Mouse (Mus musculus) kidney, adult 11 months (tissue): ENCODE measurements around the gene Urm1.
"Not testable (repeated sequence)": the region's sequence is repeated elsewhere in the genome, so short reads cannot be mapped to it uniquely, and the experiment has no call there.

Experiments
- DNase-seq: peaks from one replicate; pipeline ENCODE4 v3.0.0; 2022

Gene Urm1

GRCm38 (mm10) chr2:29869646-29870451 is 50.0 kb downstream of the Urm1 start:
- no peak for DNase-seq

DNA sequence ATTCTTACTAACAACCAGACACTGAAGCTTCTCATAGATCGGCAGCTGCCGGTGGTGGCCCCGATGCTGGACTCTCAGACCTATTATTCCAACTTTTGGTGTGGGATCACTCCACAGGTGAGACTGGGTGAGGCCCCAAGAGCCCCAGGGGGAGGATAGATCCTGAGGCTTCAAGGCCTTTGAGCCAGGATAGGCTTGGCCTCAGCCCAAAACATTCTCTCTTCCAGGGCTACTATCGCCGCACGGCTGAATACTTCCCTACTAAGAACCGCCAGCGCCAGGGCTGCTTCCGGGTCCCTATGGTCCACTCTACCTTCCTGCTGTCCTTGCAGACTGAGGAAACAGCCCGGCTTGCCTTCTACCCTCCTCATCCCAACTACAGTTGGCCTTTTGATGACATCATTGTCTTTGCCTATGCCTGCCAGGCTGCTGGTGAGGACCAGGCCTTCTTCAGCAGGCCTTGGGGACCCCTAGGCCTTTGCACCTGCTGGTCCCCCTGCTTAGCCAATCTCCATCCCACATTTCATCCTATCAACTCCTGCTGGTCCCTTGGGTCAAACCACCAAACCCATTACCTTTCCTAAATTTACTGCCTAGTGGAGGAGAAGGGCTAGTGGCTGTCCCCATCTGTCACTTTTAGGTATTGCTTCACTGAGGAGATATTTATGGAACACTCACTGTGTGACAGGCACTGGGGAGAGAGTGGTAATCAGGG is 52.9 kb downstream of the Urm1 start:
- no peak for DNase-seq

DNA sequence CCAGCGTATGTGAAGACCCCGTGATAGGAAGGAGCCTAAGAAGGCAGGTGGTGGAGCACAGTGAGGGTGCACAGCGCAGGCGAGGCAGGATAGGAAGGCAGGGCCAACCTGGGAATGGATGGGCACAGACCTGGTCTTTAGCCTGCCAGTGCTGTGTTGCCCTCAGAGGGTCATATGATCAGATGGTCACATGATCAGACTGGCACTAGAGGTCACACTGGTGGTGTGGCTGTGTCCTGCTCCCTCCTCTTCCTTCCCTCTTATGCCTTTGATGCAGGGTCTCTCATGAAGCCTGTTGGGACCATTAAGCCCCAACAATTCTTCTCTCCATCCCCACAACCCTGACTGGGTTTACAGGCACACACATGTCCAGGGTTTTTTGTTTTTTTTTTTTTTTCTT is 53.9 kb downstream of the Urm1 start:
- no peak for DNase-seq

GRCm38 (mm10) chr2:29878061-29878460 is 58.2 kb downstream of the Urm1 start:
- no peak for DNase-seq

DNA sequence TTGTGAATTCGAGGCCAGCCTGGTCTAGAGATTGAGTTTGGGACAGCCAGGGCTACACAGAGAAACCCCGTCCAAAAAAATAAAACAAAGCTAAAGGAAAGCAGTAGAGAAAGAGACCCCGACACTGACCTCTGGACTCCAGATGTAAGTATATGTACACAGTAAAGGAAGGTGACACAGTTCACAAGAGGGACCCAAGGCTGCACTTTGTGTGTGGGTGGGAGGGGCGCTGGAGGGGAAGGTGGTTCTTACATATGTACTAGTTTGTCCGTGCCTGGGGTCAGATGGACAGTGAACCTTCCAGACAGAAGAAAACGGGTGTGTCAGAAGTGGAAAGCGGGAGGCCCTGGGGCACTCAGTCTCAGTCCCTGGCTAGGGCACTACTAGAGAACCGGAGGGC is 59.3 kb downstream of the Urm1 start:
- no peak for DNase-seq

DNA sequence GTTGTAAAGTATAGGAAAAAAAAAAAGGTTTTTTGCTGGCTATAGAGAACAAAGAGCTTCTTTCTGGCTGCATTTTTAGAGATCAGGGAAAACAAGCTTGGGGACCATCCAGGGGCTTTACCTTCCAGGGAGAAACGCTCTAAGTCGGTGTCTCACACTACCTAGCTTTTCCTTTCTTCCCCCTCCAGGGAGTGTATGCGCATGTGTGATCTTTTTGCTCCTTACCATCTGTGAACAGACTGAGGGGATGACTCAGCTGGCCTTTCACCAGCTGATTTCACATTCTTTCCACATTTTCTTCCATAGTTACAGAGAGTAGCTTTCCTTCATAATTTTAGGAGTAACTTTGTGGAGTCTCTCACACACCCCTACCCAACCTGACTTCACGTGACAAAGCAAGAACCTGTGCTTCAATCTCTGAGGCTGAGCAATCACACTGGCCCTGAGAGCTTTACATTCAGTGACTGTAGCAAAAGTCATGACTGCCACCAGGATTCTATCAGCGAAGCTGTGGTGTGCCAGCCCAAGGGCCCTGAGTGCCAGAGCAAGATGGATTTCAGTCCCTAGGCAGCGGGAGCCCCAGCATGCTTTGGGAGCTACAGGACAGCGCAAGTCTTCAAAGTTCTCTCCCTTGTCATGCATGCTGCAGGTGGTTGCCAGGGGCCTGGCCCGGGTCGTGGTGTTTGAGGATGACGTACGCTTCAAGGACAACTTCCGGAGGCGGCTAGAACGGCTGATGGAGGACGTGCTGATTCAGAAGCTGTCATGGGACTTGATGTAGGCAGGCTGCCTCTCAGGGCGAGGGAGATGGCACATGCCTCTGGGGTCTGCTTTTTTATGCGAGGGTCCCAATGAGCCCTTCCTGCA is 60.3 kb downstream of the Urm1 start:
- DNase-seq, result no peak

- not testable (repeated sequence) for DNase-seq
Measured at GRCm38 (mm10) chr2:29886659-29887292, 66.9 kb downstream of the Urm1 start.

DNA sequence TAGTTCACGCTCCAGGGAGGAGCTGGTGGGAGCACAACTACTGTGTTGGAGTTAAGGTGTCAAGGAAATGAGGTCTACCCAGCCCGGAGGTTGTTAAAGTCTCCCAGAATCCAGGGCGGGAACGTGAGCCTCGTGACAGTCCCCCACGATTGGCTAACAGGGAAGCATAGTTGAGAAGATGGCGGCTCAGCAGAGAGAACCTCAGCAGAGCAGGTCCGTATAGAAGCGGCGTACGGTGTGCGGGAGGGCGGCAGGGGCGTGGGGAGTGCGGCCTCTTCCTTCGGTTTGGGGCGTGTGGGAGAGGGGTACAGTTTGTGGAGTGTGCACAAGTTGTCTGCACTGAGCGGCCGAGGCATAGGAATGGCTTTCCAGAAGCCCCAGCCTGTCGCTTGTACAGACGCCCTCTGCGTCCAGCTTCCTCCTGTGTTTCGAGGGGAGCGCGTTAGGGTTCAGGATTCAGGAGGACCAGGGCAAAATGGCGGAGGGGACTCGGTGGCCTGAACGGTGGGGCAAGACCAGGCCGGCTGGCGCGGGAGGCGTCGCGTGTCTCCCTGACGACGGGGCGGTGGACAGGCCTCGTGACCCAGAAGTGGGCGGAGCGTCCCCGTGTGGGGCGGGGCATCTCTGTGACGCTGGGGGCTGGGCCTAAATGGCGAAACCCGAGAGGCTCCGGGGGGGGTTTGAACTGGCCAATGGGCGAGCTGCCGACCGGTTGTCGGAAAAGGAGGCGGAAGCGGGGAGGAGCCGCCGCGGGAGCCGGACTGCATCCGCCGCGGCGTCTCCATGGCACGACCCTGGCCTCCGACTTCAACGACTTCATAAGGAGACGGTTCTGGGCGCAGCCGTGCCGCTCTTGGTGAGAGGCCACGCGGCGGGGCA is 69.4 kb downstream of the Urm1 start, which contains the start of gene Odf2:
Gene Odf2 (plus strand): TSS at position 156 of the 879 bp plus-strand sequence.
- peak; percentile 99 for DNase-seq

DNA sequence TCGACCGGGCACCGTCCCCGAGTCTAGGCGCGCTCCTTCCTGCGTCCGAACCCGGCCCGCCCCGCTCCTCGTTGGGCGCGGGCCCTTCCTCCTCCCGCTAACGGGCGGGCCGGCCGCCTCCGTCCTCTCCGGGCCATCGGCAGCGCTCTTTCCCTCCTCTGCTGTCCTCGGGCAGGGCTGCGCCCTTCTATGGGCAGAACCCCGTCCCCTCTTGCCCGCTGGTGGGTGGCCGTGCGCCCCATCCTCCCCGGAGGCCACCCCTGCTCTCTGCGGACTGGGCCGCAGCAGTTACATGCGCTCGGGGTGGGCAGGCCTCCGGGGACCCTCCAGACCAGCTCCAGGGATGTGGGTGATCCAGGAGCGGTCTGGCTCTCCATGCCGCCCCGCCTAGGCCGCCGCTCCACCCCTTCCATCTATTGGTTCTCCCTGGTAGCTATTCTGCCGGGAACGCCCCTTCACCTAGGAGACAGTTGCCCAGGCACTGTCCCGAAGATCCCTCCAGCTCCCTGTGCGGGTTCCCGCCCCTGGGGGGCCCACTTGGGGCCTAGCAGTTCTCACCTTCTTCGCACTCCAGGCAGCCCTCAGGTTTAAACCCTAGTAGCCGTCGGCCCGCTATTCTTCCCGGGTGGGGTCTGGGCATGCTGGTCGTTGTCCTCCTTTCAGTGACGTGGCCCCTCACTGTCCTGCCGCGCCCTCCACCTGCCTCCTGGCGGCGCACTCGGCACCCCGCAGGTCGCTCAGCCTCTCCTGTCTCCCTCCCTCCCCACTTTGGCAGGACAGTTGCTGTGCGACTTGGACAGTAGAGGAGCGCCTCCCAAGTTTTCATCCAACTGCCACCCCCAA is 70.3 kb downstream of the Urm1 start:
- DNase-seq, result peak; percentile 89

- DNase-seq, result no peak
Measured at GRCm38 (mm10) chr2:29891773-29892172, 71.9 kb downstream of the Urm1 start.
